Mouse (Mus musculus) urinary bladder, postnatal 4 days (tissue): ENCODE measurements at regions not wholly inside any gene's neighbourhood (a gene's known extent, or its start where the extent isn't known, plus 50 kb on each side); places are given as distances from the start of the nearest gene placed in this dataset.

Experiments
- DNase-seq, 2 experiments: peaks; one replicate each; pipeline ENCODE4 v3.0.0; 2021 to 2022; ENCODE audit warnings: low spot score in 2 of 2

- no peak for DNase-seq
Measured at GRCm38 (mm10) chr1:105117888-105118287, 238.6 kb downstream of the Rnf152 start.

- DNase-seq = no peak
Measured at GRCm38 (mm10) chr1:105116231-105116630, 240.3 kb downstream of the Rnf152 start.

GRCm38 (mm10) chr1:105115391-105115790 lies 241.1 kb downstream of the Rnf152 start:
- no peak for DNase-seq

GRCm38 (mm10) chr1:105114835-105115234 lies 241.7 kb downstream of the Rnf152 start:
- no peak for DNase-seq

- DNase-seq = no peak
Measured at GRCm38 (mm10) chr1:105112762-105113525, 243.6 kb downstream of the Rnf152 start.

- no peak for DNase-seq
Measured at GRCm38 (mm10) chr1:105111236-105111635, 245.3 kb downstream of the Rnf152 start.

- DNase-seq = no peak
Measured at GRCm38 (mm10) chr1:105110581-105111210, 245.8 kb downstream of the Rnf152 start.

- no peak for DNase-seq
Measured at GRCm38 (mm10) chr1:105107836-105108235, 248.7 kb downstream of the Rnf152 start.

GRCm38 (mm10) chr1:105107257-105107656 lies 249.3 kb downstream of the Rnf152 start:
- DNase-seq = no peak

- no peak for DNase-seq
Measured at GRCm38 (mm10) chr1:105105211-105105610, 251.3 kb downstream of the Rnf152 start.

GRCm38 (mm10) chr1:105095091-105095490 lies 261.4 kb downstream of the Rnf152 start:
- DNase-seq = no peak

GRCm38 (mm10) chr1:105094500-105094899 lies 262.0 kb downstream of the Rnf152 start:
- DNase-seq = no peak

- no peak for DNase-seq
Measured at GRCm38 (mm10) chr1:105093875-105094274, 262.6 kb downstream of the Rnf152 start.

- no peak for DNase-seq
Measured at GRCm38 (mm10) chr1:105093012-105093411, 263.5 kb downstream of the Rnf152 start.

GRCm38 (mm10) chr1:105092309-105092904 lies 264.1 kb downstream of the Rnf152 start:
- no peak for DNase-seq

GRCm38 (mm10) chr1:105088765-105089520 lies 267.6 kb downstream of the Rnf152 start:
- DNase-seq = no peak

GRCm38 (mm10) chr1:105087623-105088022 lies 268.9 kb downstream of the Rnf152 start:
- no peak for DNase-seq

- DNase-seq = no peak
Measured at GRCm38 (mm10) chr1:105084556-105084955, 272.0 kb downstream of the Rnf152 start.

- no peak for DNase-seq
Measured at GRCm38 (mm10) chr1:105083551-105084103, 272.9 kb downstream of the Rnf152 start.

- DNase-seq = no peak
Measured at GRCm38 (mm10) chr1:105082823-105083550, 273.5 kb downstream of the Rnf152 start.

GRCm38 (mm10) chr1:105081942-105082341 lies 274.6 kb downstream of the Rnf152 start:
- DNase-seq = no peak
